Mouse (Mus musculus) fat pad, adult 2 months (tissue): ENCODE measurements around the gene Ms4a4a.
"Not testable (repeated sequence)": the region's sequence is repeated elsewhere in the genome, so short reads cannot be mapped to it uniquely, and the experiment has no call there.

Experiments used
- DNase-seq: peaks from one replicate; pipeline ENCODE4 v3.0.0-alpha.2; 2011; ENCODE audit warnings: low read depth, low spot score; ENCODE audit errors: extremely low read depth

Gene Ms4a4a

DNA sequence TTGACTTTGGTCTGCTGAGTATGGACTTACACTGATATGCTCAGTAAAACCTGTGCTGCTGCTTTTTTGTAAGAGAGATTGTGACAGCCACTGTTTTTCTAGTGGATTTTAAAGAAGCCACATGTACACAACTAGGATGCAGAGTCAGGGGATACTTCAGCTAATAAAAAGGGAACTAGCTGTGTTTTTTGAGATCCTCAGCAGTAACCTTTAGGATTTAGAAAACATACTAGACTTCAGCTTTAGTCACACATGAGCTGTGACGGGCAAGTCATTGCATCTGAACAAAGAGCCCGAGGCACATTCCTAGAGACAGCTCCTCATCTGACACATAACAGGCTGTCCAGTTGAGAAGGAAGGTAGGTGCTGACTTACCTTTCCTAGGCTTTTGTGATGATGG, at the start of gene Ms4a4a:
Ms4a4a (plus strand) TSS at position 251 of the 400 bp plus-strand sequence.
- DNase-seq = no peak

DNA sequence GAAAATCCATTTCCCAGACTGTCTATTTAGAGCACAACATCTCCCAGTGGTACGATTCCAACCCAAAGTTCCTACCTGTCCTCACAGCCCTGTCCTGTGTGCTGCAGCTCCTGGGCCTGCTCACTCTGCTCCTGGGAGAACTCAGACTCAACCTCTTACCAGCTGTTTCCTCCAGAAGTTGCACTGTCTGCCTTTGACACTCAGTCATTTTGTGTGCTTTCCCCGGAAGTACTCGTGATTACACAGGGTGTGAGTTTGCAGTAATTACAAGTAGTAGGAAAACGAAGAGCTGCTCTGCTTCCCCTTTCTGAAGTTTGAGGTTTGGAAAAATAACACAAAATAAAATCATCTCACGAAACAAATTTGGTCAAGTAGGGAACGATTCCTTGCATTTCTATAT, 39.4 kb upstream of the Ms4a4a start, which contains the start of gene Ms4a7:
Ms4a7 (minus strand) TSS at position 215 of the 400 bp plus-strand sequence.
- no peak for DNase-seq

DNA sequence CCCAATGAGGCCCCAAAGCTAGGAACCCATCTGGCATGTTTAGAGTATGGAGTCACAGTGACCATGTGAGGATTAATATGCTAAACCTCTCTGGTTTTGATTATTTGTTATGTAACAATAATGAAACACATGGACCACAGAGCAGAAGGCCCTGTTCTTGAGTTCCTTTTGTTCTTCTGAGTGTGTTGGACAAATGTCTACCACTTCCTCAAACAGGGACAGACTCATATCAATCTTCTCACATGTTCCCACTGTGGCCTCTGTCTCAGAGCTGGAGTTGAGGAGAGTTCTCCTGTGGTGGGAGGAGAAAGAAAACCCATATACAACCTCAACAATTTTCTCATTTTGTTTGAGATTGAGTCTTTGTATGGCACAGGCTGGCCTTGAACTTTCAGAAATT, 32.2 kb upstream of the Ms4a4a start:
- no peak for DNase-seq

DNA sequence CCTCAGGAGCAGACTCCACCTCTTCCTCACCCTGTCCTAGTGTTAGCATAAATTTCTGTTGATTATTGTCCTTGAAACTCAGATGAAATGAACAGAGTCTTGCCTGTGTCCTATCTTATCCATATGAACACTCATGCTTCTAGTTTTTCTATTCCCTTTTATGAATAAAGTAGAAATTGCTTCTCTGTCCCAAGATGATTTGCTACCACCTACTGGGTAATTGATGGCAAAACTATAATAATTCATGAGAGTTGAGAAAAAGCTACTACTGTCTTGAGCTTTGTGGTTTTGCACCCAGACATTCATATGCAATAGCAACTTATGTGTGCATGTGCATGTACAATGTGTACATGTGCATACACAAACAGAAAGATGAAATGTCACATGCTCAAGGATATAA, 31.3 kb upstream of the Ms4a4a start:
- DNase-seq = no peak

DNA sequence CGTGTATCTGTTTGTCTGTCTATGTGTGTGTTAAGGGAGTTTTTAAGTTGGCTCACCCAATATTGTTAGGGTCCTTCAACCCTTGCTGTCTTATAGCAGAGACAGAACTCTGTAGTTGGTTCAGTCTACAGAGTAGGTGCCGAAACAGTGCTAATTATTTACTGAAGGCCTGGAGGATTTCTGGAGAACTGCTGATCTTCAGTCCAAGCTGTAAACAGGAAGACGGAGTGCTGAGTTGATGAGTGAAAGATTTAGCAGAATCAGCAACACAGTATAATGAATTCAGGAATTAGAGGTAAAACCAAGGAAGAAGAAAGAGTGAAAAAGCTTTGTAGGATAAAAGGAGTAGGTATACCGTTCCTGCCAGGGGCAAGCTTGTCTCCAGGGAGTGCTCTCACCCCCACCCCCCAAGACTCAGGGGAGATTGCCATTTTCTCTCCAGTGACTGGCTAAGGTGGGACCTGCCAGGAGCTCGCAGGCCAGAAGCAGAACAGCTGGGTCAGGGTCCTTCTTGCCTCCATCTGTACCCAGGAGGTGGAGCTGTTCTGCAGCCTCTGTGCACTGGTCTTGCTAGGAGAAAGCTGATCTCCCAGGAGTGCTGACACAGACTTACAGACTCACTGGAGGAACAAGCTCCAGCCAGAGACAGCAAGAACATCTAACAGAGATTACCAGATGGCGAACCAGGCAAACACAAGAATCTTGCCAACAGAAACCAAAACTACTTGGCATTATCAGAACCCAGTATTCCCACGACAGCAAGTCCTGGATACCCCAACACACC, 25.4 kb upstream of the Ms4a4a start:
- no peak for DNase-seq

DNA sequence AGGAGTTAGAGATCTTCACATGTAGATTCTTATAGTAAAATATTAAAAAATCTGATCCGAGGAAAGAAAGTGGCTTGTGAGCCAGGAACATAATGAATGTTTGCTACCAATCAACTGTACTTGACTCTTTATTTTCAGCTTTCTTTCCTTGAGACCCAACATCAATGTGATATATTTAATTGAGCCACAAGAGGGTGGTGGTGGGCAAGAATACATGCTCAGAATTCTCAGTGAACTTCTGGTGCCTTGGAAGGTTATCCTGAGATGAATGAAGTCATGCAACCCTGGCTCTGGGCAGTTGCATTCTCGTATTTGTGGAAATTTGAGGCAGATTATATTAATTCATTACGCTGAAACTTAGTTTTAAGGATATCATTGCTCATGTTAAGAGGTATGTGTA, 23.4 kb upstream of the Ms4a4a start:
- no peak for DNase-seq

DNA sequence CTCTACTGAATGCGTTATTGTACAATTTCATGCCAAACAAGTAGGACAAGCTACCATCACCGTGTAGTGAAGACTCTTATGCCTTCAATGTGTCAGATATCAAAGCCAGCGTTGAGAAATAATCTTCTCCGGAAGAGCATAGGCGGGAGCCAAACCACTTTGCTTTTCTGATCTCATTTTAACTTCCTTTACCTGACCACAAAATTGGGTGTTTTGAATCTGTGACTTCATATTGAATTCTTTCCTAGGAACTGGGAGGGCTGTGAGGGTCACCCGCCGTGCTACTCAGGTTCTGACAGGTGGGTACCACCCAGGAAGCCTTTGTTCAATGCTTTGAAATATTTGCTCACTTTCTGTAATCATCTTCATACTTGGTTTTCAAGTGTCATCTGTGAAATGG, 19.6 kb upstream of the Ms4a4a start:
- no peak for DNase-seq

DNA sequence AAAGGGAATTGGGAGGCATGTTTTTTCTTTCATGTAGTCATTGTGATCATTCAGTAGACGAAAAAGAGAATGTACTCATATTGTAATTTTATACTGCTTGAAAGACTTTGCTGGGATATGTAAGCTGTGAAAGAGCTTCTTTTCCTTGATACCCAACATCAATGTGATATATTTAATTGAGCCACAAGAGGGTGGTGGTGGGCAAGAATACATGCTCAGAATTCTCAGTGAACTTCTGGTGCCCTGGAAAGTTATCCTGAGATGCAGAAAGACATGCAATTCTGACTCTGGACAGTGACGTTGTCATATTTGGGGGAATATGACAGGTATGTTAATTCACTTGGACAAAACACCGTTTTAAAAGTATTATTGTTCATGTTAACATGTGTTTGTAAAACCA, 15.2 kb upstream of the Ms4a4a start:
- DNase-seq = no peak

DNA sequence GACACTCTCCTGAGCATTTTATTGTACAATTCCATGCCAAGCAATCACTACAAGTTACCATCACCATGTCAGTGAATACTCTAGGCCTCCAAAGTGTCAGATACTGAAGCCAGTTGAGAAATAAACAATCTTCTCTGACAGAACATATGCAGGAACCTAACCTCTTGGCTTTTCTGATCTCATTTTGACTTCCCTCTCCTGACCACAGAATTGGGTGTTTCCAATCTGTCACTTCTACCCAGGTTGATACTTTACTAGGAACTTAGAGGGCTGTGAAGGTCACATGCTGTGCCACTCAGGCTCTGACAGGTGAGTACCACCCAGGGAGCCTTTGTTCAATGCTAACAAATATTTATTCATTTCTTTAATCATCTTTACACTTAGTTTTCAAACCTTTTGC, 13.3 kb upstream of the Ms4a4a start:
- no peak for DNase-seq

DNA sequence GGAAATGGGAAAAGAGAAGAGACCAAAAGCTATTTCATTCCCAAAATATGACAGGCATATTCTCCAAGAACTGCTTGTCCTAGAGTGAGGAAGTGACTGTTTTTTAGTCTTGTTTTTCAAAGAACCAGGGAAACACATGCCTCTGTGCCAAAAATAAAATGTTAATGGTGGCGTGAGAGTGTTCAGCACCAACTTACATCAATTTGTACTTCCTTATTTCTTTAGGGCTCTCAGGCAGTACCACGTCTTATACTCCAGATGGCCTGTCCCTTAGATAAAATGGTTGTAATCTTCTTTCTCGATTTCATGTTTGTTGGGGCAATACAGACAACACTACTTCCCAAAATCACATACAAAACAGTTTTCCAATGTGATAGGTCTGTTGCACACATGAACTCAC, 7.0 kb upstream of the Ms4a4a start:
- DNase-seq = no peak

DNA sequence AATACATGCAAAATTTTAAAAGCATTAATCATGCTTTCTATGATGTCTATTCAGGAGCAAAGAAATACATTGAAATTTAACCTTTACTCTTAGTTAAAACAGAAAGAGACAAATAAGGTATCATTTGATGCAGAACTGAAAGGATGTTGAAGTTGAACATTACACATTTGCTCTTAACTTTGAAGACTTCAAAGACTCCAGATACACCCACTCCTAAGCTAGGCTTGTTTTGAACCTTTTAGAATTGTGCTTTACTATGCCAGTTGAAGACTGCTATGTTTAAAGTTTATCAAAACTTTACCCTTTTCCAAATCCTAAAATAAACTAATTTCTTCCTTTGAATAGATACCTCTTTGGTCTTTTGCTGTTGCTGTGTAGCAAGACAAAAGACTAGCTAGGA, 4.1 kb upstream of the Ms4a4a start:
- DNase-seq = no peak

DNA sequence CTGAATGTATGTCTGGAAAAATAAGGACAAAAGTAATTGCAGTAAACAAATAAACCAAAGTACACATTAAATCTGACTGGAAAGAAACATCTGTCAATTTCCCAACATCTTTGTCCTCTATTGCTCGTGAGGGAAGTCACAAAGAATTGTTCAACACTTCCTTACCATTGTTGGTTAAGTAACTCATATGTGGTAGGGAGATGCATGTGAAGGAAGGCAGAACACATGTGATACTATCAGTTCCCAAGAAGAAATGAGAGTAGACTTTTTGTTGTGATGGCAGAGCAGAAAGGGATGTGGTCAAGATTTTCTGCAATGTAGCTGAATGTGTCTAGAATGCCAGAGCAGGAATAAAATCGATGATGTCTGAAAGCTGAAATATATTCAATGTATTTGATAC, 1.1 kb downstream of the Ms4a4a start:
- no peak for DNase-seq

DNA sequence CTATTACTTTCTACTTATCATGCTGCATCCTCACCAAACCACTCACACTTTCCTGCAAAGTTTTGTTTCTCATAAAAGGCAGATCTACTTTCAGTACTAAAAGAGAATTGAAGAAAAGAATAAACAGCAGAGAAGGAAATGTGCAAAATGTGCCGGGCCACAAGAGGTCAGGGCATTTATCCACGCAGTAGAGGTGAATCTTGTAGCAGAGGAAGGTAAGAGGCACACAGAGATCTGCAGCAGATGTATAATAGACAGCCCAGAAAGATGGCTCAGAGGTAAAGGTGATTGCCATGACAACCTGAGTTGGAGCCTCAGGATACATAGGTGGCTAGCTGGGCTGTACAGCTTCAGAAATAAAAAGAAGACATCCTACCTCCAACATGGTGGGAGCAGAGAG, 11.8 kb downstream of the Ms4a4a start:
- no peak for DNase-seq

DNA sequence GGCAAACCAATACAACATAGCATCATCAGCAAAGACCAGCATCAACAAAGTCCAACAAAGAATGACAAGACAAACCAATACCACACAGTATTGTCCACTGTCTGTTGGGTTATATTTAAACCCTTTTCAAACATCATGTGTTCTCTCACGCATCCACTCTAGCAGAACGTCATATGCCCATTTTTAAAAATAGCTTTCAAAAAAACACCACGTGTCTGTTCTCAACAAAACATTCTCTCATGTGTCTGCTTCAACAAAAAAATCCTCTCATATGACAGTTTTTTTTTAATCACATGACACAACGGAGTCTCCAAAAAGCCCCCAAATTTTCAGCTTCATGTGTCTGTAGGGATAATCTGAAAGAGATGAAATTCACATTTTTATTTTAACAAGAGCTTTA, 12.4 kb downstream of the Ms4a4a start:
- DNase-seq = no peak

DNA sequence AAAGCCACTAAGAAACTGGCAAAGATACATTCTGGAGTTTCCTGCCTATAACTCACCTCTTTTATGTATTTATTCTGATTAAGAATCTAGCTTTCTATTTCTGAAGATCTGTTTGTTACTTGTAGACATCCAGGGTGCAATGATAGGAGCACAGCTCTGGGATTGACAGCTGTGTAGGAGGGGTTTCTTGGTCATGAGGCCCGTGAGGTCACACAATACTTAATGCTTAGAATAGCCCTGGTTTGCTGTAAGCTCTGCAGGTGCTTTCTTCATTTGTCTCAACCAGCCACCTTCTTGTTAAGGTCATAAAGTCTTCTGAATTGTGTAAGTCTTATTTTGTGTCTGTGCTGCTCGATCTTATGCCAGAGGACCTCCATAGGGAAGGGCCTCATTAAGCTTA, 13.6 kb downstream of the Ms4a4a start:
- DNase-seq = no peak

DNA sequence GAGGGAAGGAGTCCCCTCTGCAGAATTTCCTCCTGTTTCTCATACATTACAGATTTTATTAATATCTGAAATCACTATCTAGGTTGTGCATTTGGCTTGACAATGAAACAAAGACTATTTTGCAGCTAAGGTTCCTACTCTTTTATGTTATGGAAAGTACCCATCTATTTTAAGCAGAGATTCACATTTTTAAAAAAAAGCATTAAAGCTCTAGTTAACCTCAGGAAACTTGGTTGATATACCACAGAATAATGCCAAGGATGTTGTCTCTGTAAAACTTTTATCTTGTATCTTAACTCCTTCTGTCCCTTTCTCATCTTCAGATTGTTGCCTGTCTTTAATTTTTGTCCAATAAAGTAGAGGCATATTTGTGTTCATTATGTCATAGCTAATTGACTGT, 20.4 kb downstream of the Ms4a4a start:
- no peak for DNase-seq

DNA sequence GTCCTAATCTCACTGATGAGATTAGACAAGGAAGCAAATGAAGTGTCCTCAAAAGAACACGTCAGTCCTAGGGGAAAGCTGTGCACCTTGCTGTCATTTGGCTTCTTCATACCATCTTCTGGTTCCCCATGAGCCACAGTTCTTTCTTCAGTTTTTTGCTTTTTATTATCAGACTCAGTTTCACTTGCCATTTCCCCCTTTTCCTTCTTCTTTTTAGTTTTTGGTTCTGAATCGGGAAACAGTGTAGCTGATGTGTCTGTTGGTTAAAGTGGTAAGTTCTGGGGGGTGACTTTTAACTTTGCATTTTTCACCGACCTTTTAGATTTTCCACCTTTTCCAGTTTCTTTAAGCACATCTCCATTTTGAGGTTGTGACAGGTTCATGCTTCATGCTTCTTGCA, 29.2 kb downstream of the Ms4a4a start, which contains the start of gene Ms4a4c:
Ms4a4c (plus strand) TSS at position 244 of the 400 bp plus-strand sequence.
- no peak for DNase-seq

DNA sequence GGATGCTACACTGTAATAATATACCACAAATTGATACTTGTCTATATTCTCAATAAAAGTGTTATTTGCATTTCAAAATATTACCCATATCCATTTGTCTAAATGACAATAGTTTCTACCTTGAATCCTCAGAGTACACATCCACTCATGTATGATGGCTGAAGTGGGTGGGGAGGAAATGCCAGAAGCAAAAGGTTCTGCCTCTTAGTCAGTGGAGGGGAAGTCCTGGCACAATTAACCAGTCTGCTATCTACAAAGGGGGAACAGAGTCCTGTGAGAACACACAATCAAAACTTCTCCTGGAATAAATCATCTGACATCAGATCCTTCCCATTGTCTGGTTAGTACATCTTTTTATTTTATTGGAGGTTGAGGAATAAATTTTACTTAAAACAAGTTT, 32.1 kb downstream of the Ms4a4a start:
- no peak for DNase-seq

DNA sequence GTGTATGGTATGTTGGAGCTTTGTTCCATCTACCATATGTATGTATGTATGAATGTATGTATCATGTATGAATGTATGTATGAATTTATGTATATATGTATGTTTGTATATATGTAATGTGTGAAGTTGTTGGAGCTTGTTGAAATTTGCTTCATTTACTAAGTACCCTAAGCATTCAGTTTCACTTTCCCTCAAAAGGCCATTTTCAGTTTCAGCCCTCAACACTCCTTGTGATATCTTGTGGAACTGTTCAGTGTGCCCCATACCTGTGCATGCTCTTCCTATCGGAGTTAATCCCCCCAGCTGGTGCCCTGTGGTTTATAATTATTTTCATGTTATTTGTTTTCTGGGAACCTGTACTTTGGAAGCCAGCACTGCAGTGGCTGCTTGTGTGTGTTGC, 33.3 kb downstream of the Ms4a4a start:
- no peak for DNase-seq

DNA sequence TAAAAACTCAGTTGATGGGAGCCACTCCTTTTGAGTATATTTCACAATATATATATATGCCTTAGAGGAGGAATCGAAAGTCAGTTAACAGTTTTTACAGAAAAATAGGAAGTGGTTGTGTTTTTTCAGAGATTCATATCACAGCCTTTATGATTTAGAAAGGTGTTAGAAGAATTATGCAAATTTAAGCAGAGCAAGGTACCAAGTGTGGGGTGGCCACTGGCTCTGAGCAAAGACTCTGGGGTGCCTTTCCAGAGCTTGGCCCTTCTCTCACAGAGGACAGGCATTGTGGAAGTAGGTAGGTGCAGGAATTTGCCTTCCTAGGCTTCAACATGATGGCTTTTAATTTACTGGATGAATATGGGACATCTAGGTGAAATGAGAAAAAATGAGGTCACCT, 36.3 kb downstream of the Ms4a4a start:
- DNase-seq = no peak

DNA sequence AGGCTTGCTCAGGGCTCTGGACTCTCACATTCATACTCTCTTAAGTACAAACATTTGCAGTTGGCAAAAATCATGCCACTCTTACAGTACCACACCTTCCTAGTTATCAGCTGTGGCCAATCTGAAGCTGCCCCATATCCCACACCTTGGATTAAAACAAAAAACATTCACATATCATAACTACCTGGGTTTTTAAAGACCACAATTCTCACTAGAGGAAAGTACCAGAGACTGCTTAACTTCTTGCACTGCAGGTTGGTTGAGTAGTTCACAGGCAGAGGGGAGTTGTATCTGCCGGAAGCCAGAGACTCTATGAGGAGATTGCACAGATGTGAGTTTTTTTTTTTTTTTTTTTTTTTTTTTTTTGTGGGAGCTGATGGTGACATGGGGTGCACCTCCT, 38.8 kb downstream of the Ms4a4a start:
- no peak for DNase-seq

DNA sequence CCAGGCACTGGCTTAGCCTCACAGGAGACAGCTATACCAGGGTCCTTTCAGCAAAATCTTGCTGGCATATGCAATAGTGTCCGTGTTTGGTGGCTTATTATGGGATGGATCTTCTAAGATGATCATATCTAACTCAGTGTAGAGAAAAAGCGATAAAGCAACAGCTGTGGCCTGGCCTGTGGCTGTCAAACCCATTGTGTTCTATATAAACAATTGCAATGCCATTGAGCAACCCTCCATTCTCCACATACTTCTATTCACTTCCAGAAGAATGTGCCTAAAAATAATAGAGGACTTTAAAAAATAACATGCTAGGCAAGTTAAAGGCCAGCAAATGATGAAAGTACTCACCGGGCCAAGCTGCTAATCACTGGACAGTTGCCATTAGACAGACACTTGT, 40.3 kb downstream of the Ms4a4a start:
- no peak for DNase-seq

DNA sequence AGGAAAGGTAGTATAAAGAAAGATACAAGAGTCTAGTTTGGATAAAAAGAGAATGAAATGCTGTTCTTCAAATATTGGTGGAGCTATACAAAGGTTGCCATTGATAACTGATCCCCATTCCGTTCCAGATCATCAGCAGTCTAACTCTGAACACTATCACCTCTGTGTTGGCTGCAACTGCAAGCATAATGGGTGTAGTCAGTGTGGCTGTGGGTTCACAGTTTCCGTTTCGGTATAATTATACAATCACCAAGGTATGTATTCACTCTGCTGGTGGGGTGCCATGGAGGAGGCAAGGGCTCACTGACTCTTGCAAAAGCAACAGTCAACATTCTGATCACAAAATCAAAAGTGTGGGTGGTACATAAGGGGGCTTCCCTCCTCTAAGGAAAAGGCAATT, 43.5 kb downstream of the Ms4a4a start:
- DNase-seq = not testable (repeated sequence)
